Mouse (Mus musculus) natural killer cell, adult 2 months (primary cell): ENCODE measurements around the gene Atrnl1.
A peak's percentile ranks its signal among the peaks of the same experiment; 100 is the strongest.

Source experiments
- DNase-seq, 2 experiments: peaks; one replicate each; pipeline ENCODE4 v3.0.0; 2022; ENCODE audit warnings: low spot score in 2 of 2

The Atrnl1 gene

DNA sequence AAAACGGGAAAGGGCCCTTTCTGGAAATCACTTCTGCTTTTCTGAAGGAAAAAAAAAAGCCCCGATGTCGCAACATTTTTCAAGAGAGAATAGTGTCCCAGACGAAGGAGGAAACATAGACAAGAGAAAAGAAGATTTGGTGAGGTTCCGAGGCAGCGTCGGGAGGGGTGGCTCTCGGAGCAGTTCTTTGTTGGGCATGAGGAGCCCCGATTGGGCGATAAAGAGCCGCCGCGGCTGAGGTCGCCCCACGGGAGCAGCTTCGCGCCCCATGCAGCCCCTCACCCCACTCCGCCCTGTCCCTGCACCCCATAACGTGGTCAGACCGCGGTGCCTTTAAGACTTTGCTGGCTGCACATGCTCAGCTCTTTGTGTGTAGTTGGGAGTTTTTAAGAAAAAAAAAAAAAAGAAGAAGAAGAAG lies 767 bp upstream of the Atrnl1 start:
- peak in 1 of 2 experiments; percentile 5 for DNase-seq

GRCm38 (mm10) chr19:57611291-57612178 lies 701 bp downstream of the Atrnl1 start:
- peak; percentile 16 to 41 for DNase-seq

GRCm38 (mm10) chr19:57612179-57612472 lies 1.3 kb downstream of the Atrnl1 start:
- DNase-seq, result no peak

DNA sequence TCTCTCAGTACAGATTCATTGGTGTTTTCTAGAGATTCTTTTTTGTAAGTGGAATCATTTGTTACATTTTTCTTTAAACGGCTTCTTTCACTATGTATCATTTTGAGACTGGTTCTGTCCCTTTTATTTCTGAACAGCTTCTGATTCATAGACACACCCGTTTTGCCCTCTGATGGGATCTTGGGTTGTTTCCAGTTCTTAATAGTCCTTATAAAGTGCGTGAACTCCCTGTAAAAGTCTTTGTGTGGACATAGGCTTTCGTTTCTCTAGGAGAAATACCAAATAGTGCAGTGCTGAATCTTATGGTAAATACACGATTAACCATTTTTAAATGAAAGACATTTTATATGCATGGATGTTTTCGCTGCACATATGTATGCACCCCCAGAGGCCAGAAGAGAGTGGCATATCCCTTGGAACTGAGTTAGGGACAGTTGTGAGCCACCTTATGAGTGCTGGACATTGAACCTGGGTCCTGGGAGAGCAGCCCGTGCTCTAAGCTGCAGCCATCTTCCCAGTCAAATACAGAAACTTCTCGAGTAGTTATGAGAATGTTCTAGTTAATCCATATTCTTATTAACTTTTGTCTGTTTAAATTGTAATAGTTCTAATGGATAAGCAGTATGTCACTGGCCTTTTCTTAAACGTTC lies 5.3 kb downstream of the Atrnl1 start:
- no peak for DNase-seq

GRCm38 (mm10) chr19:57619088-57619487 lies 8.3 kb downstream of the Atrnl1 start:
- DNase-seq, result no peak

DNA sequence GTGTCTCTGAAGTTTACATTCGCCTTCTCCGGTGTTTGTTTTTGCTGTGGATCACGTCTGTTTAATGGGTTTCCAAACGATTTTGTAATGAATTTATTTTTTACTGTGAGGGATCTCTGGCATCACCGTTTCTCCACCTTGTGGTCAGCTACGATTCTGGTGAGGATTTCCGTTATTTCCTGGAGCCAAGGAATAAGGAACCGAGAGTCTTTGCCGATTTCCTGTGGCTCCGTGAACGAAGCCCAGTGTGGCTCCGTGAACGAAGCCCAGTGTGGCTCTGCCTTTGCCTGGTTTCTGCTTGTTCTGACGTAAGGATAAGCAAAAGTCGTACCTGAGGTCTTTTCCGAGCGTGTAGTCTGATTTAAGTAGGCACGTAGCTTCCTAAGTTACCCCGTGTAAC lies 11.0 kb downstream of the Atrnl1 start:
- no peak for DNase-seq

DNA sequence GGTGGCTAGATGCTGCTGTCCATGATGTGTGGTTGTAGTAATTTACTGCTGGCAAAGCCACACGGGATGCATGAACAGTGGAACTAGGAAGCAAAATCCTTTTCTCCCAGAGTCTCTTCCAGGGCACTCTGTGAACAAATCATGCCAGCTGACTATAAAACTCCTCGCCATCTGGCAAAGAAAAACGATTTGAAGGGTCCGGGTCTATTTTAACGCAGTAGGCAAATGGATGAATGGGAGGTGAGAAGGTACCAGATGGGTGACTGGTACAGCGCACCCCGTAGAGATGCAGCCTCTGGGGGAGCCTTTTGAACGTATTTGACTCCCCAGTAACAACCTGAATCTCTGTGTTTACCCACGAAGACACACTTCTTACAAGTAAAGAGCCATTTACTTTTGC lies 14.9 kb downstream of the Atrnl1 start:
- DNase-seq, result no peak

DNA sequence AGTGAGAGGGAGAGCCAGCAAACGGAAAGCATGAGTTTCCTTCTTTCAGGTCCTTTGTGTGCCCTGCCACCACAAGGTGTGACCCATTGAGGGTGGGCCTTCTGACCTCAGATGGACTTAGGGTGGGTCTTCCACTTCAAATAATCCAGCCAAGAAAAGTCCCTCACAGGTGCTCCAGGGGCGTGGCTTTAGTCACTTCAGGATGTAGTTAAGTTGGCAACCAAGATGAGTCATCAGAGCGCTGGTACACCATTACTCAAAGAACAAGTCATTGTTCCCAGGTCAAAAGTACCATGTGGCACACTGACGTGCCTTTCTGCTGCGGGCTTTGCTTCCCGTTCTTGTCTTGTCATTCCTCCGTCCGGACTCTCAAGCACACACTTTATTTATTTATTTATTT lies 16.4 kb downstream of the Atrnl1 start:
- DNase-seq, result no peak

- no peak for DNase-seq
These were observed 31.7 kb downstream of the Atrnl1 start for GRCm38 (mm10) chr19:57642536-57642935.

DNA sequence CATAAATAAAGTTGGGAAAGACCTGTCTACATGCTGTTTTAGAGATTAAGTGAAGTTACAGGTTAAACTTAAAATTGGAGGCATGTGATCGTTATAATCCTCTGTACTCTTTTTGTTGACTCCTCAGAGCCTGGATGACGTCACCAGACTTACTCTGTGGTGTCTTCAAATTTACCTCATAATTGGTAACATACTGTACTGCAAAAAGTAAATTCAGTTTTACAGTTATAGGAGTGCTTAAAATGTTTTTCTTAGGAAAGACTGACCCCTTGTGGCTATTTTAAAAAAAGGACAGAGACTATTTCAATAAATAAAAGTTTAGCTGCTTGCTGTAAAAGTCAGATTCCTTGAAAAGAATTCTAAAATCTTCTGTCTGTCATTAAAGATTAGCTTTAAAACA lies 32.1 kb downstream of the Atrnl1 start:
- DNase-seq, result peak in 1 of 2 experiments; percentile 4

DNA sequence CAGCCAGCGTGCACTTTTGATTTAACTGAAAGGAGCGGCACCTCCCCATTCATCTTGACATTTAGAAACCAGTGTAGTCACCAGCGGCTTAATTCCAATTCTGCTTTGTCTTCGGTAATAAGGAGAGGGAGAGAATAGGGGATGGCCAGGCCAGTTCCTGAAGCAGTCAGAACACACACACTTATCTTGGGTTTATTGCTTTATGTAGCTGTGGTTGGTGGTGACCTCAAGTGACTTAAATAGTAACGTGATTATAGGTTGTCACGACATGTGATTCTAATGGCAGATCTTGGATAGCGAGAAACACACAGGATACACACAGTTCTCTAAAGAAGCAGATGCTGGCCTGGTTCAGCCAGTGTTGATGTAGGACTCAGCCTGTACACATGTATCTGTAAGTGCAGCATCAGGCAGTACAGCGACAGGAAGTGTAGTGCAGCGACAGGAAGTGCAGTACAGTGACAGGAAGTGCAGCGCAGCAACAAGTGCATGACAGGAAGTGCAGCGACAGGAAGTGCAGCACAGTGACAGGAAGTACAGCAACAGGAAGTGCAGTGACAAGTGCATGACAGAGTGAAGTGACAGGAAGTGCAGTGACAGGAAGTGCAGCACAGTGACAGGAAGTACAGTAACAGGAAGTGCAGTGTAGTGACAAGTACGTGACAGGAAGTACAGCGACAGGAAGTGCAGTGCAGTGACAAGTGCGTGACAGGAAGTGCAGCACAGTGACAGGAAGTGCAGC lies 37.5 kb downstream of the Atrnl1 start:
- no peak for DNase-seq

GRCm38 (mm10) chr19:57648944-57649271 lies 38.1 kb downstream of the Atrnl1 start:
- DNase-seq, result peak in 1 of 2 experiments; percentile 2

DNA sequence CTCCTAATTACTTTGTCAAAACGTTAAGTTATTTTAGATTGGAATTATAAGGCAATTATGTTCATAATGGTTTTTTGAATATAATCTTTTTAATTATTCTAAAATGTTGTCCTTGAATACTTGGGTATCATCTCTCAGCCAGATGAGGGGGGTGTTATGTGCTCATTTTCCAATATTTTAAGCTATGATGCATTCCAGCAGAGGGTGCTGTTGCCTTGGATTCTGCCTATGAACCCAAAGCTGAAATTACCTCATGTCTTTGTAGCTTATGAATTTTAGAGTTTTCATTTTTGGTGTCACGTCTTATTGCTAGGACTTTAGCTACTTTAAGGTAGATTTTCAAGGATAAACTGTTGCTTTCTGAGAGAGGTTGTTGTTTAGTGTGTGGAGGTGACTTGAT lies 44.2 kb downstream of the Atrnl1 start:
- DNase-seq, result peak in 1 of 2 experiments; percentile 7

DNA sequence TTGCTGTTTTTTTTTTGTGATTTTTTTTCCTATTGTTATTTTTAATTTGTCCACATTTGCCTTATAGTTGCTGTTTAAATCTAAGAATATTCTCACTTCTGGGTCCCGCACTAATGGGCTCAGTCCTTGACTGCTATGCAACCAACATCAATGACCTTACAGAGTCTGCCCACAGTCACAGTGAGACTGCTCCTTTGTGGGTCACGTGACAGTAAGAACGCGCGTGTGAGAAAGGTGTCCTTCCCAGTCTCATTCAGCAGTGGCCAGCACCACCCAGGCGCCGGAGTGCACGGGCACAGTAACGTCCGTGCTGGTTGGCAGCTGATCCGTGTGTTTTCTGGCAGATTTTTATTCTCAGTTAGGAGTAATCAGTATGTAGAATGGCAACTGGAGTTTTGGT lies 44.7 kb downstream of the Atrnl1 start:
- DNase-seq, result no peak

DNA sequence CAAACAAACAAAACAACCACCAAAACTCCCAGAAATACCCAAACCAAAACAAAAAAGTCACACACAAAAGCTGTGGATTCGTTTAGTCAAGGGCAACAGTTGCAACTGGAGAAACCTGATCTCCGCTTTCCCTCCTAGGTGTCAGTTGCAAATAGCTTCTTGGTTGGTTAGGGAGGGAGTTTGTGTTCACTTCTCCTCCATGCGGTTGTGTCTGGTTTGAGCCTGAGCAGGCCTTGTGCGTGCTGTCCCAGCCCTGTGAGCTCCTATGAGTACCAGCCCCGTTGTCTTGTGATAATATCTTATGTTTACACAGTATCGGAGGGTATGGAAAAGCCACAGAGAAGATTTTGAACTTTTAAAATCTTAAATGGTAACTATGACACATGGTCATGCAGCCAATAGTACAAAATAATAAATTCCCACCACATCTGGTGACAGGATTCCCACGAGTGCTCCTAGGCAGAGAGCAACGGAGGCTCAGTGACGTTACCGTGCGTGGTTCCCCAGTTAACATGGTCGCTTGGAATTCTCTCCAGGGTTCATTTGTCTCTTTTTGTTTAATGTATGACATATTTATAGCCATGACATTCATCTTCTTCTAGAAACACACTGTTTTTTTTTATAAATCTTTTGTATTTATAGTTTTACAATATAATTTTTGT lies 46.7 kb downstream of the Atrnl1 start:
- DNase-seq, result no peak

- DNase-seq, result no peak
These were observed 47.6 kb downstream of the Atrnl1 start for GRCm38 (mm10) chr19:57658111-57659091.

- DNase-seq, result no peak
These were observed 56.2 kb downstream of the Atrnl1 start for GRCm38 (mm10) chr19:57667011-57667410.

GRCm38 (mm10) chr19:57667946-57668345 lies 57.1 kb downstream of the Atrnl1 start:
- DNase-seq, result no peak

GRCm38 (mm10) chr19:57679455-57679854 lies 68.6 kb downstream of the Atrnl1 start:
- DNase-seq, result no peak

DNA sequence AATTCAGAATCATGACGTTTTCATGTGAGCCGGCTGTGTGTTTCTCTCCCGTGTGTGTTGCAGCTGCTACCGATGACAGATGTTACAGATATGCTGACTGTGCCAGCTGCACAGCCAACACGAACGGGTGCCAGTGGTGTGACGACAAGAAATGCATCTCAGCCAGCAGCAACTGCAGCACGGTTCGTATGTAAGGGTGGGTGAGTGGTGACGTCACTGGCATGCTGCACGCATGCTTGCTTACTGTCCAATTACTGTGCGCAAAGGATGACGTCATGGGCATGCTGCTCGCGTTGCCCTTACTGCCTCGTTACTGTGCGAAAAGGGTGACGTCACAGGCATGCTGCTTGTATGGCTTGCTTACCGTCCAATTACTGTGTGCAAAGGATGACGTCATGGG lies 75.8 kb downstream of the Atrnl1 start:
- no peak for DNase-seq

- no peak for DNase-seq
These were observed 81.7 kb downstream of the Atrnl1 start for GRCm38 (mm10) chr19:57692566-57692965.
